Mouse (Mus musculus) MEL (cell line): ENCODE measurements at regions not wholly inside any gene's neighbourhood (a gene's known extent, or its start where the extent isn't known, plus 50 kb on each side); places are given as distances from the start of the nearest gene placed in this dataset.
"Not testable (repeated sequence)": the region's sequence is repeated elsewhere in the genome, so short reads cannot be mapped to it uniquely, and the experiment has no call there.

Experiments
- CTCF ChIP-seq, 3 experiments: IDR thresholded peaks in 2 of 3; conservative IDR thresholded peaks in 1 of 3; 2 replicates each; pipeline ENCODE4 v1.5.1; 2011 to 2012; ENCODE audit warnings: low read length in 3 of 3, low read depth in 2 of 3, mild to moderate bottlenecking in 2 of 3, improper control_type of control experiment in 1 of 3, inconsistent platforms in 1 of 3, mixed read lengths in 1 of 3, moderate library complexity in 1 of 3; ENCODE audit not compliant: control insufficient read depth in 1 of 3, insufficient read depth in 1 of 3, poor library complexity in 1 of 3, severe bottlenecking in 1 of 3
- E2F4 ChIP-seq: IDR thresholded peaks from 2 replicates; pipeline ENCODE4 v1.6.1; 2011; ENCODE audit warnings: low read depth, low read length, improper control_type of control experiment, borderline replicate concordance
- MXI1 ChIP-seq: IDR thresholded peaks from 2 replicates; pipeline ENCODE4 v1.6.1; 2011; ENCODE audit warnings: mild to moderate bottlenecking, low read depth, low read length, improper control_type of control experiment
- POLR2A ChIP-seq, 2 experiments: IDR thresholded peaks; 2 replicates each; pipeline ENCODE4 v1.6.1; 2011 to 2012; ENCODE audit warnings: low read length in 2 of 2, mild to moderate bottlenecking in 2 of 2, control low read depth in 1 of 2, improper control_type of control experiment in 1 of 2, low read depth in 1 of 2, moderate library complexity in 1 of 2; ENCODE audit not compliant: control insufficient read depth in 1 of 2, insufficient read depth in 1 of 2, poor library complexity in 1 of 2
- ZC3H11A ChIP-seq: IDR thresholded peaks from 2 replicates; pipeline ENCODE4 v1.6.1; 2012; ENCODE audit warnings: low read depth, mild to moderate bottlenecking, inconsistent platforms, low read length, improper control_type of control experiment

- peak in 2 of 3 experiments; percentile 13 to 23; a peak in 3 of 6 replicates for TF ChIP-seq CTCF (IDR thresholded peaks at IDR 0.05 in 2 of 3, conservative IDR thresholded peaks at IDR 0.05 in 1 of 3; ENCODE audit: control insufficient read depth in 1 of 3, insufficient read depth in 1 of 3, low read depth in 2 of 3, low read length in 3 of 3, poor library complexity in 1 of 3, severe bottlenecking in 1 of 3)
- not testable (repeated sequence) for TF ChIP-seq POLR2A (IDR thresholded peaks at IDR 0.05; ENCODE audit: control insufficient read depth in 1 of 2, insufficient read depth in 1 of 2, low read depth in 1 of 2, low read length in 2 of 2, poor library complexity in 1 of 2); MXI1; E2F4; ZC3H11A
These were observed 363.8 kb downstream of the Hpcal1 start for GRCm38 (mm10) chr12:18054430-18054829.
